Mouse (Mus musculus): ENCODE measurements around the gene Tnk2.

DNA sequence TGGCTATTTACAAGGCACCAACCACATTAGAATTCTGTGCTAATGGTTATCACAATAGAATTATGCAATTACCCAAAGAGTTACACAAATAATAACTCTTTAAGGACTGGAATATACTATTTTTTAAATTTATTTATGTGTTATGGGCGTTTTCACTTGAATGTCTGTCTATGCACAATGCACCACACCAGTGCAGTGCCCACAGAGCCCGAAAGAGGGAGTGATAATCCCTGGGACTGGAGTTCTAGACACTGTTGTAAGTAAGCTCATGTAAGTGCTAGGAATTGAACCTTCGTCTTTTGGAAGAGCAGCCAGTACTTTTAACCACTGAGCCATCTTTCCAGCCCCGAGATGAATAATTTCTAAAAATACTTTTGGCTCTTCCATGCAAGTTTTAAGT is 11.9 kb downstream of the Tnk2 start:
- TF ChIP-seq CTCF (IDR thresholded peaks at IDR 0.05; ENCODE audit: insufficient read depth, low read length) (no peak), POLR2A (IDR thresholded peaks at IDR 0.05; ENCODE audit: borderline replicate concordance, extremely low read depth, low read depth, low read length) (no peak)
